Mouse (Mus musculus): ENCODE measurements around the gene Gm20824.
"Not testable (repeated sequence)": the region's sequence is repeated elsewhere in the genome, so short reads cannot be mapped to it uniquely, and the experiment has no call there.

Gene Gm20824

GRCm38 (mm10) chrY:8257607-8258006 lies at the start of gene Gm20824:
TSS of gene Gm20824 (plus strand) at chrY:8257907.
- not testable (repeated sequence) for DNase-seq

Measured in kidney, adult 11 months (tissue).